Mouse (Mus musculus): ENCODE measurements around the gene Ctbs.

GRCm38 (mm10) chr3:146506711-146507110, 57.1 kb downstream of the Ctbs start:
- no peak for TF ChIP-seq EP300 (IDR thresholded peaks at IDR 0.05; ENCODE audit: low read depth)
- TF ChIP-seq CTCF (IDR thresholded peaks at IDR 0.05; ENCODE audit: low read depth), result no peak

Data from liver, embryonic 14.5 days (tissue).